Mouse (Mus musculus) myocyte (in vitro differentiated cells): ENCODE results near the gene Tshz3. TPM values are rescaled to one million over a fixed set of nuclear protein-coding genes. Genes with fewer than 3 reads are reported as not detected.

Experiments used
- H3K27me3 ChIP-seq: one replicate; pipeline ENCODE4 v1.6.1; 2011; ENCODE audit not compliant: control insufficient read depth, insufficient read depth, insufficient read length
- H3K36me3 ChIP-seq: one replicate; pipeline ENCODE4 v1.6.1; 2011; ENCODE audit not compliant: control insufficient read depth, insufficient read depth
- H3K4me2 ChIP-seq: one replicate; pipeline ENCODE4 v1.6.1; 2011; ENCODE audit warnings: low read depth, control low read depth
- H3K4me3 ChIP-seq: one replicate; pipeline ENCODE4 v1.5.1; 2011; ENCODE audit warnings: mild to moderate bottlenecking, control low read depth, moderate library complexity
- H3K79me2 ChIP-seq: one replicate; pipeline ENCODE4 v1.6.1; 2011; ENCODE audit not compliant: control insufficient read depth, insufficient read depth
- H3ac ChIP-seq: one replicate; pipeline ENCODE4 v1.6.1; 2011; ENCODE audit not compliant: control insufficient read depth, insufficient read length
- CEBPB ChIP-seq: IDR thresholded peaks from 2 replicates; pipeline ENCODE4 v1.6.1; 2011; ENCODE audit warnings: mild to moderate bottlenecking, moderate library complexity; ENCODE audit not compliant: poor library complexity, insufficient read depth, severe bottlenecking
- E2F4 ChIP-seq: IDR thresholded peaks from one replicate; pipeline ENCODE4 v1.6.1; 2011; ENCODE audit warnings: mild to moderate bottlenecking, control low read depth, moderate library complexity; ENCODE audit not compliant: insufficient read depth
- MAX ChIP-seq: IDR thresholded peaks from one replicate; pipeline ENCODE4 v1.6.1; 2011; ENCODE audit warnings: low read depth, mild to moderate bottlenecking, control low read depth
- MYOD1 ChIP-seq, 3 experiments: IDR thresholded peaks; one replicate each; pipeline ENCODE4 v1.6.1; 2011; ENCODE audit warnings: control low read depth in 2 of 3, low read depth in 2 of 3, mild to moderate bottlenecking in 2 of 3, moderate library complexity in 1 of 3; ENCODE audit not compliant: insufficient read length in 2 of 3, control insufficient read depth in 1 of 3
- MYOG ChIP-seq, 3 experiments: IDR thresholded peaks; one replicate each; pipeline ENCODE4 v1.6.1; 2011; ENCODE audit warnings: control low read depth in 2 of 3, low read depth in 2 of 3, mild to moderate bottlenecking in 2 of 3; ENCODE audit not compliant: insufficient read length in 2 of 3, control insufficient read depth in 1 of 3, insufficient read depth in 1 of 3
- POLR2A ChIP-seq: IDR thresholded peaks from one replicate; pipeline ENCODE4 v1.6.1; 2011; ENCODE audit warnings: low read depth, mild to moderate bottlenecking, control low read depth, moderate library complexity; ENCODE audit not compliant: insufficient read length
- POLR2AphosphoS2 ChIP-seq: IDR thresholded peaks from one replicate; pipeline ENCODE4 v1.6.1; 2011; ENCODE audit warnings: low read depth, control low read depth; ENCODE audit not compliant: insufficient read length
- REST ChIP-seq: IDR thresholded peaks from one replicate; pipeline ENCODE4 v1.6.1; 2011; ENCODE audit warnings: mild to moderate bottlenecking, control low read depth, moderate library complexity; ENCODE audit not compliant: insufficient read depth, insufficient read length
- SRF ChIP-seq: IDR thresholded peaks from one replicate; pipeline ENCODE4 v1.6.1; 2011; ENCODE audit warnings: low read depth; ENCODE audit not compliant: control insufficient read depth, insufficient read length
- TCF12 ChIP-seq: IDR thresholded peaks from one replicate; pipeline ENCODE4 v1.6.1; 2011; ENCODE audit warnings: mild to moderate bottlenecking, control low read depth; ENCODE audit not compliant: poor library complexity, insufficient read depth, severe bottlenecking
- TCF3 ChIP-seq: IDR thresholded peaks from one replicate; pipeline ENCODE4 v1.6.1; 2011; ENCODE audit warnings: low read depth, control low read depth; ENCODE audit not compliant: insufficient read length
- USF1 ChIP-seq: IDR thresholded peaks from one replicate; pipeline ENCODE4 v1.6.1; 2011; ENCODE audit warnings: low read depth, mild to moderate bottlenecking, control low read depth, moderate library complexity
- polyA plus RNA-seq: library from polyadenylated mRNA; unstranded; fragments of >200 nt; fragmentation: generic; extraction: Trizol; gene quantifications from one replicate; pipeline ENCODE4 v1.2.1, GENCODE M21; 2012; ENCODE audit warnings: missing spikeins

The Tshz3 gene
- polyA plus RNA-seq, 1 experiment: 6.5 TPM

- no peaks in the 10 kb centered on the region for H3K27me3 ChIP-seq
- H3ac ChIP-seq: no peak overlapping the region
- H3K4me2 ChIP-seq: no peak overlapping the region
- no peaks in the 10 kb centered on the region for H3K36me3 ChIP-seq
- H3K79me2 ChIP-seq: no peaks in the 10 kb centered on the region
- H3K4me3 ChIP-seq: no peak overlapping the region
- TF ChIP-seq POLR2AphosphoS2 (no peak), MAX (no peak), SRF (no peak), TCF3 (no peak), USF1 (no peak), POLR2A (no peak), REST (no peak), TCF12 (no peak), E2F4 (no peak), MYOD1 (IDR thresholded peaks at IDR 0.05; ENCODE audit: control insufficient read depth in 1 of 3, insufficient read length in 2 of 3, low read depth in 2 of 3) (no peak), CEBPB (no peak), MYOG (IDR thresholded peaks at IDR 0.05; ENCODE audit: control insufficient read depth in 1 of 3, insufficient read depth in 1 of 3, insufficient read length in 2 of 3, low read depth in 2 of 3) (no peak)
Measured at GRCm38 (mm10) chr7:36679031-36679618, 18.8 kb upstream of the Tshz3 start.

DNA sequence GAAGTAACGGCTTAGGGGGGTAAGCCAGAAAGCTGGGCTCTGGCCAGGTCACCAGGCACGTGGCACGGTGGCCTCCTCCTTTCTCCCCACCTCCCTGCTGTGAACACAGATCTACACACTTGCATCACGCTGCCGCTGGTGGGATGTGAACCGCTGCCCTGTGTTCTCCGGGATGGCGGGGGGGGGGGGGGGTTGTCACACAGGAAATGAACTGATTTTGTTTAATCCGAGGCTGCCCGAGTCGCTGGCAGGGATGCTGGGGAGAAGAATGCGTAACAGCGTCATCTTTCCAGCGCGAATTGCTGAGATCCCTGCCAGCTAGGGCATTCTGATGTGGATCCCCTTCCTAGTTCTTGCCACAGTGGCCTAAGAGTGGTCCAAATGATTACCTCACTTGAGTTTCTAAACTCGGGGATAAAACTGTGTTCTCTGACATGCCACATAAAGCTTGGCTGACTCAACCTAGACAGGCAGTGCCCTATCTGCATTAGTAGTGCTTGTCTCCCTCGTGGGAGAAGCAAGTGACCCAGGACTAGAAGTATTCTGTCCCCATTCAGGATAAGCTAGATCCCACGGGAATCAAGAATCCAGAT, 18.0 kb upstream of the Tshz3 start:
- H3K36me3 ChIP-seq: no peaks in the 10 kb centered on the region
- TF ChIP-seq POLR2A: peak; percentile 30
- TF ChIP-seq POLR2AphosphoS2: peak; percentile 65
- no peak for TF ChIP-seq E2F4
- H3ac ChIP-seq: no peak overlapping the region
- H3K27me3 ChIP-seq: no peaks in the 10 kb centered on the region
- no peak overlapping the region for H3K4me3 ChIP-seq
- H3K79me2 ChIP-seq: no peaks in the 10 kb centered on the region
- peak overlapping the region; percentile 52 for H3K4me2 ChIP-seq

- TF ChIP-seq TCF12 (peak; percentile 8), TCF3 (no peak), MYOD1 (IDR thresholded peaks at IDR 0.05; ENCODE audit: control insufficient read depth in 1 of 3, insufficient read length in 2 of 3, low read depth in 2 of 3) (peak in 2 of 3 experiments; percentile 69 to 74)
- no peak overlapping the region for H3K4me3 ChIP-seq
- no peak overlapping the region for H3ac ChIP-seq
- H3K36me3 ChIP-seq: no peaks in the 10 kb centered on the region
- no peak overlapping the region for H3K4me2 ChIP-seq
- H3K79me2 ChIP-seq: peaks cover 18% of the 10 kb centered on the region
- no peaks in the 10 kb centered on the region for H3K27me3 ChIP-seq
Measured at GRCm38 (mm10) chr7:36687508-36687907, 10.4 kb upstream of the Tshz3 start.

DNA sequence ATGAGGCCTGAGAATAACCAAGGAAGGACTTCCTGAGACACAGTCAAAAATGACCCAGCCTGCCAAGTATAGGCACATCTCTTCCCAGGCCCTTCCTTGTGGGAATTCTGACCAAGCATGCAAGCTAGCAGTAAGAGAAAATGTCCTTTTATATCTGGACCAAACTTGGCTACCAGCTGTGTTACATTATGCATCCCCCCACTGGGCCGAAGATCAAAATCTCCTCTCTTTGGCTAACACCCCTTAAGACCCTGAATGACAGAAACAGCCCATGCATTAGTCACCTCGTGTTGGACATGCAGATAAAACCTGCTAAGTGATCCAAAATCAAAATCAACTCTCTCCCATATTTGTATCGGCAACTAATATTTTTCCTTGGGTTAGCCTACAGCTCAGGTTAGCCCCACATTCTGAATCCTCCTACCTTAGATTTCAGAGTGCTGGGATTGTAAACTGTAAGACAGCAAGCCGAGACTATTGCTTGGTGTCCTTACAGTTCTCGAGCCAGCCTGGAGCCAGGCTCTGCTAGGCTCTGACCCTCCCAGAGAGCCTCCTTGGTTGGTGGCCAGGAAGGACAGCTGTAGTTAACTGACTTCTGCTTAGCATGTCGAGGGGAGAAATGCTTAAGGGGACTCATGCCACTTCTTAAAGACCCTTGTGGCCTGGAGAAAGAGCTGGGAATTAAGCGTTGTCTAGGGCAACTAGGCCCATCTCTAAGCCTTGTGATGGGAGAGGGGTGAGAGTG, 8.7 kb upstream of the Tshz3 start:
- Histone ChIP-seq H3K27me3 (no peaks in the 10 kb centered on the region), H3K4me2 (peak overlapping the region; percentile 43), H3K4me3 (no peak overlapping the region), H3K36me3 (no peaks in the 10 kb centered on the region), H3ac (no peak overlapping the region), H3K79me2 (peaks cover 33% of the 10 kb centered on the region)
- TF ChIP-seq POLR2A (no peak), TCF3 (no peak), CEBPB (no peak), E2F4 (no peak), TCF12 (no peak), MAX (no peak), REST (no peak), MYOG (IDR thresholded peaks at IDR 0.05; ENCODE audit: control insufficient read depth in 1 of 3, insufficient read depth in 1 of 3, insufficient read length in 2 of 3, low read depth in 2 of 3) (peak in 2 of 3 experiments; percentile 71 to 81), SRF (no peak), POLR2AphosphoS2 (no peak), MYOD1 (IDR thresholded peaks at IDR 0.05; ENCODE audit: control insufficient read depth in 1 of 3, insufficient read length in 2 of 3, low read depth in 2 of 3) (peak in 2 of 3 experiments; percentile 63 to 65), USF1 (no peak)

- no peak for TF ChIP-seq MAX
- TF ChIP-seq MYOD1 (IDR thresholded peaks at IDR 0.05; ENCODE audit: control insufficient read depth in 1 of 3, insufficient read length in 2 of 3, low read depth in 2 of 3): no peak
- Histone ChIP-seq H3K4me3 (no peak overlapping the region), H3K79me2 (peaks cover 44% of the 10 kb centered on the region), H3K27me3 (no peaks in the 10 kb centered on the region), H3K36me3 (no peaks in the 10 kb centered on the region), H3K4me2 (peak overlapping the region; percentile 62), H3ac (no peak overlapping the region)
Measured at GRCm38 (mm10) chr7:36690551-36690950, 7.4 kb upstream of the Tshz3 start.
